Mouse (Mus musculus): ENCODE data around the gene Pkn2.

The Pkn2 gene

GRCm38 (mm10) chr3:142881872-142882623 lies at the start of gene Pkn2:
Gene Pkn2 (minus strand): TSS chr3:142882004.
- peak; percentile 97 for DNase-seq (ENCODE audit: low read depth)

GRCm38 (mm10) chr3:142929906-142930305 lies 48.1 kb upstream of the Pkn2 start:
- no peak for DNase-seq (ENCODE audit: low read depth)

- DNase-seq (ENCODE audit: low read depth): no peak
Measured at GRCm38 (mm10) chr3:142927311-142927710, 45.5 kb upstream of the Pkn2 start.

GRCm38 (mm10) chr3:142924831-142925348 lies 43.1 kb upstream of the Pkn2 start:
- DNase-seq (ENCODE audit: low read depth): no peak

GRCm38 (mm10) chr3:142919070-142919469 lies 37.3 kb upstream of the Pkn2 start:
- no peak for DNase-seq (ENCODE audit: low read depth)

GRCm38 (mm10) chr3:142917760-142918439 lies 36.1 kb upstream of the Pkn2 start:
- DNase-seq (ENCODE audit: low read depth): no peak

GRCm38 (mm10) chr3:142917171-142917570 lies 35.4 kb upstream of the Pkn2 start:
- no peak for DNase-seq (ENCODE audit: low read depth)

GRCm38 (mm10) chr3:142913295-142913694 lies 31.5 kb upstream of the Pkn2 start:
- DNase-seq (ENCODE audit: low read depth): no peak

GRCm38 (mm10) chr3:142899683-142900082 lies 17.9 kb upstream of the Pkn2 start:
- no peak for DNase-seq (ENCODE audit: low read depth)

- no peak for DNase-seq (ENCODE audit: low read depth)
Measured at GRCm38 (mm10) chr3:142898949-142899396, 17.2 kb upstream of the Pkn2 start.

GRCm38 (mm10) chr3:142890442-142890841 lies 8.6 kb upstream of the Pkn2 start:
- DNase-seq (ENCODE audit: low read depth): no peak

GRCm38 (mm10) chr3:142886963-142887362 lies 5.2 kb upstream of the Pkn2 start:
- no peak for DNase-seq (ENCODE audit: low read depth)

GRCm38 (mm10) chr3:142884594-142884993 lies 2.8 kb upstream of the Pkn2 start:
- DNase-seq (ENCODE audit: low read depth): no peak

- DNase-seq (ENCODE audit: low read depth): no peak
Measured at GRCm38 (mm10) chr3:142881589-142881871, 274 bp downstream of the Pkn2 start.

- peak; percentile 46 for DNase-seq (ENCODE audit: low read depth)
Measured at GRCm38 (mm10) chr3:142880790-142881588, 815 bp downstream of the Pkn2 start.

- no peak for DNase-seq (ENCODE audit: low read depth)
Measured at GRCm38 (mm10) chr3:142863236-142863635, 18.6 kb downstream of the Pkn2 start.

- no peak for DNase-seq (ENCODE audit: low read depth)
Measured at GRCm38 (mm10) chr3:142856832-142857231, 25.0 kb downstream of the Pkn2 start.

- DNase-seq (ENCODE audit: low read depth): no peak
Measured at GRCm38 (mm10) chr3:142855961-142856472, 25.8 kb downstream of the Pkn2 start.

- no peak for DNase-seq (ENCODE audit: low read depth)
Measured at GRCm38 (mm10) chr3:142852911-142853310, 28.9 kb downstream of the Pkn2 start.

GRCm38 (mm10) chr3:142851631-142852030 lies 30.2 kb downstream of the Pkn2 start:
- no peak for DNase-seq (ENCODE audit: low read depth)

- no peak for DNase-seq (ENCODE audit: low read depth)
Measured at GRCm38 (mm10) chr3:142839961-142840360, 41.8 kb downstream of the Pkn2 start.

GRCm38 (mm10) chr3:142834761-142835160 lies 47.0 kb downstream of the Pkn2 start:
- DNase-seq (ENCODE audit: low read depth): no peak
